Mouse (Mus musculus) spleen, adult 2 months (tissue): ENCODE measurements at regions not wholly inside any gene's neighbourhood (a gene's known extent, or its start where the extent isn't known, plus 50 kb on each side); places are given as distances from the start of the nearest gene placed in this dataset.
"Not testable (repeated sequence)": the region's sequence is repeated elsewhere in the genome, so short reads cannot be mapped to it uniquely, and the experiment has no call there.

Experiments
- CTCF ChIP-seq: fragments of 200-500 bp; IDR thresholded peaks from 2 replicates; pipeline ENCODE4 v1.5.1; 2011; ENCODE audit warnings: mild to moderate bottlenecking, inconsistent platforms; ENCODE audit not compliant: insufficient read depth, insufficient read length, insufficient replicate concordance; ENCODE audit errors: extremely low read depth
- POLR2A ChIP-seq: fragments of 200-500 bp; IDR thresholded peaks from 2 replicates; pipeline ENCODE4 v1.6.1; 2011; ENCODE audit warnings: low read depth, low read length, inconsistent platforms

- TF ChIP-seq POLR2A, CTCF: not testable (repeated sequence)
Observed at GRCm38 (mm10) chr6:3116296-3116695, 283.1 kb downstream of the Samd9l start.
